Mouse (Mus musculus) stomach, postnatal 0 days (tissue): Measurements from ENCODE around the gene Cd72.

ENCODE experiments used
- CTCF ChIP-seq: IDR thresholded peaks from 2 replicates; pipeline ENCODE4 v1.5.1; 2016; ENCODE audit warnings: antibody characterized with exemption, low read depth, mild to moderate bottlenecking, moderate library complexity
- EP300 ChIP-seq: optimal IDR thresholded peaks from 2 replicates; pipeline ENCODE3; 2016; ENCODE audit warnings: antibody characterized with exemption

- TF ChIP-seq CTCF (no peak), EP300 (no peak)
Measured at GRCm38 (mm10) chr4:43499407-43500333, 45.2 kb upstream of the Cd72 start, which contains the start of gene Arhgef39.
